Mouse (Mus musculus): ENCODE data around the gene Vsig8. TPM values are rescaled to one million over a fixed set of nuclear protein-coding genes. Genes with fewer than 3 reads are reported as not detected.

Gene Vsig8
- total RNA-seq, 2 experiments from 2014 or later: 0.32 to 0.37 TPM

GRCm38 (mm10) chr1:172582436-172582835 lies 26.7 kb downstream of the Vsig8 start:
- DNase-seq (ENCODE audit: low spot score in 2 of 2): no peak
- intact Hi-C loops (cut with DNase I): no loop called here

GRCm38 (mm10) chr1:172584271-172584670 lies 28.5 kb downstream of the Vsig8 start:
- DNase-seq (ENCODE audit: low spot score in 2 of 2): no peak
- intact Hi-C loops (cut with DNase I): no loop called here

DNA sequence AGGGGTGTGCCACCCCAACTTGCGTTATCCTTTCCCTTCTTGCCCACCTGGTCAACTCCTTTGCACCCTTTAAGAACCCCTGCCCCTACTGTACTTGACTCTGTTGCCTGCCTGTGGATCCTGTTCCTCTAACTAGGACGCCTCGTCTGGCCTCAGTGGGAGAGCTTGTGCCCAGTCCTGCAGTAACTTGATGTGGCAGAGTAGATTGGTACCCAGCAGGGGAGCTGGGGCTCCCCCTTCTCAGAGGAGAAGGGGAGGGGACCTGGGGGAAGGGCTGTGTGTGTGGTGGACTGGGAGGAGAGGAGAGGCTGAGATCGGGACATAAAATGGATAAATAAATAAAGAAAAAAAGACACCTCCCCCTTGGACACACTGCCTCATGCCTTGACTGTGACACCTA lies 29.3 kb downstream of the Vsig8 start:
- DNase-seq (ENCODE audit: low spot score in 2 of 2): no peak
- intact Hi-C loops (cut with DNase I): no loop called here

DNA sequence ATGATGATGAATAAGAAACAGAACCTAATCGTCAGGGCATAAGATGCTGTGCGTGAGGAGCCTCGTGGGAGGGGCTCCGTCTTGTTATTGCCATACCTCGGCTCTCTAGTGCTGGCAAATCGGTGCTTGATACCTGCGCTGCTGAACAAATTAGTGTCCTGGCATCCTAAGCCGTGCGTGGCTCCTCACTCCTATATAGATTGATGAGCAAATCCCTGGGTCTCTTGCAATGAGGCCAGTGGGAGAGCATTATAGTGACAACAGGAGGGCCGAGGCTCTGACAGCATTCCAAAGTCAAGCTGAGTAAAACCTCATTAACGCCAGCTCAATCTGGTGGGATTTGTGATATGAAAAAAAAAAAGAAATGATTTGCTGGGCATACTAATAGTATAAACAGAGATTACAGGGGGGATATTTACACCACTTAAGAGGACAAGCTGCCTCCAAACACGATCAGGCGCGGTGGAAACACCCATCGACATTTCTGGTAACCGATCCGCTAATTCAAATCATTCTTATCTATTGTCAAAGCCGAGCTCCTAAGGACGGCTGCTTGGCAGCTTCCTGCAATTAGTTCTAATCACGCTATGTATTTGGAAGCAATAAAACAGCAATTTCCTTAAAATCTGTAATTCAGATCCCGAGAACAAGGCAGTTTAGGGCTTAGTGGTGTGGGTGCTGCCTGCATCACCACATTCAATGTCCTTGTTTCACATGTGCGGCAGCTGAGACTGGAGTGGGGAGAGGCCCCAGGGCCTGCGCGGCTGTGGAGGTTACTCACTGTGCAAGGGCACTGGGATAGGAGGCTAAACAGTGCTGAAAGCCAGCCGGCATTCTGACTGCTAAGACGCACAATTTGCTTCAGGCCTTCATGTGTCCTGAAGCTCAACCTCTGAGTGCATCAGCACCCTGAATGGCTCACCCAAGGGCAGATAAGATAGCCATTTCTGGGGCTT lies 30.2 kb downstream of the Vsig8 start:
- intact Hi-C loops (cut with DNase I): no loop called here
- DNase-seq (ENCODE audit: low spot score in 2 of 2): no peak

DNA sequence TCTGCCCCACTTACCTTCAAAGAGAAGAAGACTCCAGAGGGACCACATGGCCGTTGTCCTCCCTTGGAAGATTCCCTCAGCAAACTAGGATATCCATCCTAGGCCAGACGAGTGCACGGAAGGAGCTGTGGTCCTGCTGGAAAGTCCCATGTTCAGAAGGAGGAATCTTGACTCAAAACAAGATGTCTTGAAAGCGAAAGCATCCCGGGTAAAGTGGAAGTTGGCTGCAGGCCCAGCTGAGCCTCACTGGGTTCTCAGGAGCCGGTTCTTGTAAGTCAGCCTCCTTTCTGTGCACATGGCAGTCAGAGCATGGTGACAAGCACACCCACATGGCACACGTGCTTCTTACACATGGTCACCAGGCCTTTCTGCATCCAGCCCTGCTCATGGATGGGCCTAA lies 34.6 kb downstream of the Vsig8 start, which contains the start of gene Slamf8:
TSS of gene Slamf8 (minus strand) at position 184 of the 400 bp plus-strand sequence.
- intact Hi-C loops (cut with DNase I): no loop called here
- DNase-seq (ENCODE audit: low spot score in 2 of 2): peak in 1 of 2 experiments; percentile 6

DNA sequence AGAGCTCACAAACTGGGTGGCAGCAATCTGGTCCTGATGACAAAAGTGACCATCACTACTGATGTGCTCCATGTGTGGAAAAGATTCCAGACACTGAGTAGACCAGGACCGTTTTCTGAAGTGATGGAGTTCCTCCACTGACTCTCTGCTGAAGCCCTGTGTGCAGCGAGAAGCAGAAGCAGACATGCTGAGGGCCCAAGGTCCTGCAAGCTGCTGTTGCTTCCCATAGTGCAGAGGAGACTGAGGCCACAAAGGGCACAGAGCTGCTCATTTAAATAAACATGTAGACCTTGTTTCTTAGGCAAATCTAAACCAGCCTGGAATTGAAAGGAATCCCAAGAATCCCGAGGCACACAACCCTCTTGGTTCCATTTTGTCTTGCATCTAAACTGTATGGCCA lies 37.6 kb downstream of the Vsig8 start:
- intact Hi-C loops (cut with DNase I): no loop called here
- no peak for DNase-seq (ENCODE audit: low spot score in 2 of 2)

DNA sequence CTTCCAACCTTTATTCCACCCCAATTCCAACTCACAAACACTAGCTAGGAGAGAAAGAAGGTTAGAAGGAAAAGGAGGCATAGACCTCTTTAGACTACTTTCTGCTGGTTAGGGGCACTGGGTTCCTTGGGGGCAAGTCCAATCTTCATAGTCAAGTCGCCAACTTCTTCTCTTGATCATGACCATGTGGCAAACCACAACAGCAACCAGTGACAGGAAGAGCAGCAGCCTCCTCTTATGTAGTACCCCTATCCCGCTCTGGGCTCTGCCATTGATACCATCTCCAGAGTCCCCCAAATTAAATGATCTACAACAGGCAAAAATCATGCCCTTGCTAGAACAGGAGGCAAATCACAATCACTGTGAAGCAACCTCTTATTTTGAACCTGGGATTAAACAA lies 38.2 kb downstream of the Vsig8 start:
- DNase-seq (ENCODE audit: low spot score in 2 of 2): no peak

GRCm38 (mm10) chr1:172594495-172594894 lies 38.8 kb downstream of the Vsig8 start:
- DNase-seq (ENCODE audit: low spot score in 2 of 2): peak in 1 of 2 experiments; percentile 45
- intact Hi-C loops (cut with DNase I): no loop called here

More for the DNA sequence above, 38.2 kb downstream of the Vsig8 start:
- intact Hi-C loops (cut with DNase I): no loop called here

GRCm38 (mm10) chr1:172602326-172602725 lies 46.6 kb downstream of the Vsig8 start, which contains the start of gene Fcrl6:
Gene Fcrl6, minus strand, starts transcription at chr1:172602551.
- no peak for DNase-seq (ENCODE audit: low spot score in 2 of 2)

DNA sequence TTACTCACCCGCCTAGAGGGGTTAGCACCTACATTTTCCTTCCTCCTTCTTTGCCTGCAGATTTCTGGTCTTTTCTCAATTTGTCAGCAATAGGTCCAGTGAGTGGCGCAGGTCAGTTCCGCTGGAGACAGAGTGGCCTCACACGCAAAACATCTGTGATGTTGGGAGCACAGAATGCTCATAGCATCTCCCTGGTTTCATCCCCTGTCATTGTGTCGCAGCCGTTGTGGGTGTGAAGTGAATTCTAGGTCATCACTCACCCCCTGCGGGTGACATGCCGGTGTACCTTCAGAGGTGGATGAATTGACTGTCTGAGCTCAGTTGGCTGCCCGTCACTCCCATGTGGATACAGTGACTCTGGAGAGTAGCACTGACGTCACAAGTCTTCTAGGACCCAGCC lies 55.6 kb downstream of the Vsig8 start:
- intact Hi-C loops (cut with DNase I): no loop called here

More at GRCm38 (mm10) chr1:172602326-172602725, 46.6 kb downstream of the Vsig8 start, which contains the start of gene Fcrl6:
- intact Hi-C loops (cut with DNase I): no loop called here

GRCm38 (mm10) chr1:172612745-172613144 lies 57.0 kb downstream of the Vsig8 start:
- DNase-seq (ENCODE audit: low spot score in 2 of 2): no peak
- intact Hi-C loops (cut with DNase I): no loop called here

More for the DNA sequence above, 55.6 kb downstream of the Vsig8 start:
- DNase-seq (ENCODE audit: low spot score in 2 of 2): no peak

Other genes starting within 250 kb of the Vsig8 start
- gene Kcnj9, start 226.6 kb upstream of the Vsig8 start, total RNA-seq (2021): 100 to 1,000 TPM; 126 to 139 TPM
- gene Kcnj10, start 214.7 kb upstream of the Vsig8 start, total RNA-seq (2021): 10 to 100 TPM; 85.4 to 99.8 TPM
- gene Pigm, start 179.4 kb upstream of the Vsig8 start, total RNA-seq (2021): 1 to 10 TPM; 8.9 to 9.2 TPM
- under 1 TPM; 0.41 to 0.46 TPM for gene Slamf9, start 80.6 kb upstream of the Vsig8 start, total RNA-seq (2021)
- gene Igsf9, start 74.2 kb upstream of the Vsig8 start, total RNA-seq (2021): 10 to 100 TPM in 1 of 2 experiments, 1 to 10 TPM in 1; 8.7 to 11.1 TPM
- 10 to 100 TPM in 1 of 2 experiments, 1 to 10 TPM in 1; 10.0 to 10.8 TPM for gene Tagln2, start 55.9 kb upstream of the Vsig8 start, total RNA-seq (2021)
- 1 to 10 TPM; 3.7 to 4.5 TPM for gene Cfap45, start 35.1 kb upstream of the Vsig8 start, total RNA-seq (2021)
- gene Slamf8, start 34.6 kb downstream of the Vsig8 start, total RNA-seq (2021): not detected
- not detected for gene Fcrl6, start 46.6 kb downstream of the Vsig8 start, total RNA-seq (2021)
- 1 to 10 TPM; 5.7 to 6.1 TPM for gene Dusp23, start 77.0 kb downstream of the Vsig8 start, total RNA-seq (2021)
- not detected for gene Crp, start 142.1 kb downstream of the Vsig8 start, total RNA-seq (2021)